Mouse (Mus musculus): ENCODE data around the gene Zmym2. TPM values are rescaled to one million over a fixed set of nuclear protein-coding genes. Genes with fewer than 3 reads are reported as not detected.

Gene Zmym2
- polyA plus RNA-seq, 1 experiment from 2014 or later: 7.6 TPM

DNA sequence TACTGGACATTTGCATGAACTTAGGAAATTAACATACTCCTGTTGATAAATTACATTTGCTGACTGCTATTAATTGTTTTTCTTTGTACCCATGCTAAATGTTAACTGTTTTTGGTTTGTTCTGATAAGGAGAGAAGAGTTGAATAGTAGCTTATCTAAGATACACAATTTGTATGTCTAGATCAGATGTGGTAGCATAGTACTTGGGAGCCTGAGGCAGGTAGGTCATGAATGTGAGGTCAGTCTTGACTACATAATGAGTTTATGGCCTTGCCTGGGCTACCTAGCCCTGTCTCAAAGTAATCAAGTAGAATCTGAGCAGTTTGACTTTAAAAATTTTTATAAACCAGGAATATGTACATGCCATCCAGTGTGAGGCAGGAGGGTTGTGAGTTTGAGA, 67.9 kb downstream of the Zmym2 start:
- H3K4me3 ChIP-seq (ENCODE audit: low read depth, low read length): no peak overlapping the region
- H3K27me3 ChIP-seq (ENCODE audit: control insufficient read depth, insufficient read depth, low read depth, low read length): no peaks in the 10 kb centered on the region
- ATAC-seq (ENCODE audit: low read depth): peak; percentile 43; the same call in 1 of the 2 replicates
- no peak overlapping the region for H3K9ac ChIP-seq (ENCODE audit: low read depth, low read length)
- peaks cover 3% of the 10 kb centered on the region; the same call in 1 of the 2 replicates for H3K4me1 ChIP-seq (ENCODE audit: control insufficient read depth, low read depth, low read length)
- peaks cover 14% of the 10 kb centered on the region; the same call in 1 of the 2 replicates for H3K36me3 ChIP-seq (ENCODE audit: control insufficient read depth, insufficient read depth)
- peak overlapping the region; percentile 14; the same call in 1 of the 2 replicates for H3K27ac ChIP-seq (ENCODE audit: low read length)
- no peaks in the 10 kb centered on the region for H3K9me3 ChIP-seq (replicated peaks; ENCODE audit: control insufficient read depth, low read length)
- no peak overlapping the region for H3K4me2 ChIP-seq (ENCODE audit: low read depth, low read length)

DNA sequence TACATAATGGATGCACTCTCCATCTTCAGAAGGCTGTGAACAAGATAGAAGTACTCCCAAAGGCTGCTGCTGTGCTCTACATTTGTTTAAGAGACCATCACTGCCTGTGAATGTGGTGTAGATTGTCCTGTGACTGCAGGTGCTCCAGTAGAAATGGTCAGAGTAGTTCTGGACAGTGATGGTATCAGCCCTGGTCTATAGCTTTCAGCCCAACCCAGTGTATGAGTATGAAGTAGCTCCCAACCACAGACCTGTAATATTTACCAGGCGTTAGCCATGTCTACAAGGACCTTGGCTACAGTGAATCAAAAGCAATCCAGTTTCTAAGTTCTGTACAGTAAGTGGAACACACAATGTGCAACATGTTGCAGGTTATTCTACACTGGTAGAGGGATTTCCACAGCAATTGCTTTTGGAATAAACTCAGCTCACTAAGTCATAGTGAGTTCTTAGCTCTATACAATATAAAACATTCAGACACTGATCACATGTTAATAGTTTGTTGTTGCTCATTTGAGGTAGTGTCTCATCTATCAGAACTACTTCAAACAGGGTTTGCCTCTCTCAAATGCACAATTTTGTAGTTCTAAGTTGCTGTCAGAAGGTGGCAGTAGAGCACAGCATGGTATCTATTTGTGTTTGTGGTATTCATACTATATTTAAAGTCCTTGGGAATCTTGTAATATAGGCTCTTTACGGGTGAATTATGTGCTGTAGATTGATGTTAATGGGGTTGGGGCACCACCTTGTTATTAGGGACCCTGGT, 77.7 kb downstream of the Zmym2 start:
- no peaks in the 10 kb centered on the region for H3K9me3 ChIP-seq (replicated peaks; ENCODE audit: control insufficient read depth, low read length)
- no peaks in the 10 kb centered on the region for H3K27me3 ChIP-seq (ENCODE audit: control insufficient read depth, insufficient read depth, low read depth, low read length)
- no peak overlapping the region for H3K27ac ChIP-seq (ENCODE audit: low read length)
- 44% methylated on average over 2 of the region's 2 CpGs for WGBS (ENCODE audit: insufficient replicate concordance)
- H3K36me3 ChIP-seq (ENCODE audit: control insufficient read depth, insufficient read depth): no peaks in the 10 kb centered on the region
- H3K4me1 ChIP-seq (ENCODE audit: control insufficient read depth, low read depth, low read length): no peaks in the 10 kb centered on the region
- no peak for ATAC-seq (ENCODE audit: low read depth)
- H3K4me3 ChIP-seq (ENCODE audit: low read depth, low read length): no peak overlapping the region
- no peak overlapping the region for H3K9ac ChIP-seq (ENCODE audit: low read depth, low read length)
- H3K4me2 ChIP-seq (ENCODE audit: low read depth, low read length): no peak overlapping the region

DNA sequence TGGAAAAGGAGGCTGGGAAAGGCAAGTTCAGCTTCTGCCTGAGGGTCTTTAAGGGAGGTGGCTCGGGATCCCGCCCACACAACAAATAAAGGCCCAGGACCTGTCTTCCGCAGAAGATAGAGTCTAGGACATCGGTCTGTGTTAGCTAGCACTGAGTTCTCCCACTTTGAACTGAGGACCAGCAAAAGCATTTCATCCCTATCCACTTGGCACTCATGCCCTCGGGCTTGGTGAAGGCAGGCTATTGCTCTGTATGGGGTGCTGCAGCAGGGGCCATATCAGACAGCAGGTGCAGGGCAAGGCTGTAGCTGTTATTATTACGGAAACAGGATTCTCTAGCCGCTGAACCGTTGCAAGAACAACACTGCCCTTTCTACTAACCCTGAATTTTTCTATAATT, 83.2 kb downstream of the Zmym2 start:
- Histone ChIP-seq H3K9me3 (replicated peaks; ENCODE audit: control insufficient read depth, low read length) (no peaks in the 10 kb centered on the region), H3K36me3 (ENCODE audit: control insufficient read depth, insufficient read depth) (no peaks in the 10 kb centered on the region), H3K27ac (ENCODE audit: low read length) (no peak overlapping the region), H3K4me1 (ENCODE audit: control insufficient read depth, low read depth, low read length) (no peaks in the 10 kb centered on the region), H3K9ac (ENCODE audit: low read depth, low read length) (no peak overlapping the region), H3K4me2 (ENCODE audit: low read depth, low read length) (no peak overlapping the region), H3K4me3 (ENCODE audit: low read depth, low read length) (no peak overlapping the region), H3K27me3 (ENCODE audit: control insufficient read depth, insufficient read depth, low read depth, low read length) (no peaks in the 10 kb centered on the region)
- 67% methylated on average over 8 of the region's 8 CpGs for WGBS (ENCODE audit: insufficient replicate concordance)
- ATAC-seq (ENCODE audit: low read depth): no peak

DNA sequence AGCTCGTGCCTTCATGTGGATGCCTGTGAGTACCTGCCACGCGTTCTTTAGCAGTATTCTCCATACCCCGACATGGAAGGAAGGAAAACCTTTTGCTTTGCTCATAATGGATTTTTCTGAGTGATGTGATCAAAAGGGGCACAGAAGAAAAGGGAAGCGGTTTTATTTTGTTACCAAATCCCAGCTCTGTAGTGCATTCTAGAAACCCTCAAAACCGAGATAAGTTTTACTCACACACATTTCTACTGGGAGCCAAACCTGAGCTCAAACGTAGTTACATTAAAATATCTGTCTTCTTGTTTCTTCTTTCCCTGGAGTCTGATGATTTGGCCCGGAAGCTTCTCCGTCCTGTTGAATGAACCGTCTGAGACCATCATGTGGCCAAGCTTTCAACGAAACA, 83.7 kb downstream of the Zmym2 start:
- H3K36me3 ChIP-seq (ENCODE audit: control insufficient read depth, insufficient read depth): no peaks in the 10 kb centered on the region
- H3K4me1 ChIP-seq (ENCODE audit: control insufficient read depth, low read depth, low read length): no peaks in the 10 kb centered on the region
- no peak overlapping the region for H3K27ac ChIP-seq (ENCODE audit: low read length)
- H3K9me3 ChIP-seq (replicated peaks; ENCODE audit: control insufficient read depth, low read length): no peaks in the 10 kb centered on the region
- H3K27me3 ChIP-seq (ENCODE audit: control insufficient read depth, insufficient read depth, low read depth, low read length): no peaks in the 10 kb centered on the region
- 61% methylated on average over 11 of the region's 11 CpGs for WGBS (ENCODE audit: insufficient replicate concordance)
- H3K9ac ChIP-seq (ENCODE audit: low read depth, low read length): no peak overlapping the region
- H3K4me2 ChIP-seq (ENCODE audit: low read depth, low read length): no peak overlapping the region
- H3K4me3 ChIP-seq (ENCODE audit: low read depth, low read length): no peak overlapping the region
- no peak for ATAC-seq (ENCODE audit: low read depth)

DNA sequence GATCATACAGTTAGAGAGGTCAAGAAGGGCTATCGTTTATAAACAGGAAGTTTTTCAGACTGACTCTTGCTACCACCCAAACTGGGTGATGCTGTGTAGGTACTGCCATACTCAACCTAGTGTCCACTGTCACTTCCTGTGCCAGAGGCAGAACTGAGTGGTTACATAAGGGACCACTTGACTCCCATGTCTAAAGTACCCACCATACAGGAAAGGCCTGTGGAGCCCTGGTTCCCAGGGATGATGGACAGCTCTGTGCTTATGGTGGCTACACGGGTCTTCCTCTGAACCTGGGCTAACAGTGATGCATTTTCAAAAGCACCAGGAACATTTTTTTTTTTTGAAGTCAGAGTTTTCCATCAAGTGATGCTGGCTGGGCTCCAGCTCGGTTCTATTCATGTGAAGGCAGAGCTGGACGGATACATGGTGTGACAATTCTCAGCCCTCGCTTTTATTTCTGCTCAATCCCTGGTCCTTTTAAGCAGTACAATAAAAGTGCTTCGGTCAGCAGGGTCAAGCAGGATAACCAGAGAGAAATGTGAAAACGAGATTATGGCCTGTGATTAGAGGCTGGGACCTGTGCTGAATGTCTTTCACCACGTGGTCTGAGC, 91.7 kb downstream of the Zmym2 start:
- no peaks in the 10 kb centered on the region for H3K4me1 ChIP-seq (ENCODE audit: control insufficient read depth, low read depth, low read length)
- no peak overlapping the region for H3K27ac ChIP-seq (ENCODE audit: low read length)
- H3K4me2 ChIP-seq (ENCODE audit: low read depth, low read length): no peak overlapping the region
- H3K27me3 ChIP-seq (ENCODE audit: control insufficient read depth, insufficient read depth, low read depth, low read length): no peaks in the 10 kb centered on the region
- no peak overlapping the region for H3K4me3 ChIP-seq (ENCODE audit: low read depth, low read length)
- H3K36me3 ChIP-seq (ENCODE audit: control insufficient read depth, insufficient read depth): no peaks in the 10 kb centered on the region
- 46% methylated on average over 8 of the region's 8 CpGs for WGBS (ENCODE audit: insufficient replicate concordance)
- H3K9me3 ChIP-seq (replicated peaks; ENCODE audit: control insufficient read depth, low read length): no peaks in the 10 kb centered on the region
- no peak overlapping the region for H3K9ac ChIP-seq (ENCODE audit: low read depth, low read length)
- no peak for ATAC-seq (ENCODE audit: low read depth)

DNA sequence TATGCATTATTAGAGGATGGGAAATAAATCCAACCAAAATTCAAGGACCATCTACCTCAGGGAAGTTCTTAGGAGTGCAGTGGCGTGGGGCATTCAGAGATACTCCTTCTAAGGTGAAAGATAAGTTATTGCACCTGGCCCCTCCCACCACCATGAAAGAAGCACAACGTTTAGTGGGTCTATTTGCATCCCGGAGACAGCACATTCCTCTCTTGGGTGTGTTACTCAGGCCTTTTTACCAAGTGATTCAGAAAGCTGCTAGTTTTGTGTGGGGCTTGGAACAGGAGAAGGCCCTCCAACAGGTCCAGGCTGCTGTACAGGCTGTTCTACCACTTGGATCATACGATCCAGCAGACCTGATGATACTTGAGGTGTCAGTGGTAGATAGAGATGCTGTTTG, 102.2 kb downstream of the Zmym2 start:
- ATAC-seq (ENCODE audit: low read depth): no peak
- H3K27me3 ChIP-seq (ENCODE audit: control insufficient read depth, insufficient read depth, low read depth, low read length): no peaks in the 10 kb centered on the region

More for the DNA sequence above, 102.2 kb downstream of the Zmym2 start:
- WGBS (ENCODE audit: insufficient replicate concordance): 56% methylated on average over 4 of the region's 4 CpGs
- Histone ChIP-seq H3K36me3 (ENCODE audit: control insufficient read depth, insufficient read depth) (no peaks in the 10 kb centered on the region), H3K27ac (ENCODE audit: low read length) (no peak overlapping the region), H3K4me3 (ENCODE audit: low read depth, low read length) (no peak overlapping the region), H3K4me1 (ENCODE audit: control insufficient read depth, low read depth, low read length) (no peaks in the 10 kb centered on the region), H3K9ac (ENCODE audit: low read depth, low read length) (no peak overlapping the region), H3K9me3 (replicated peaks; ENCODE audit: control insufficient read depth, low read length) (no peaks in the 10 kb centered on the region), H3K4me2 (ENCODE audit: low read depth, low read length) (no peak overlapping the region)

Other genes starting within 250 kb of the Zmym2 start
- 8.4 and 10.7 TPM in 2 replicates for gene Mphosph8, start 218.4 kb upstream of the Zmym2 start, polyA plus RNA-seq (2015; fragmentation: Nextera tagmentation; extraction: Ambion mirVana)
- 9.3 and 10.1 TPM in 2 replicates for gene Pspc1, start 108.3 kb upstream of the Zmym2 start, polyA plus RNA-seq (2015; fragmentation: Nextera tagmentation; extraction: Ambion mirVana)
- 8.6 and 9.1 TPM in 2 replicates for gene Zmym5, start 74.9 kb upstream of the Zmym2 start, polyA plus RNA-seq (2015; fragmentation: Nextera tagmentation; extraction: Ambion mirVana)
- gene Gja3, start 171.4 kb downstream of the Zmym2 start, polyA plus RNA-seq (2015; fragmentation: Nextera tagmentation; extraction: Ambion mirVana): 0.12 and 0.53 TPM in 2 replicates
- gene Gjb2, start 218.0 kb downstream of the Zmym2 start, polyA plus RNA-seq (2015; fragmentation: Nextera tagmentation; extraction: Ambion mirVana): 18.0 and 20.0 TPM in 2 replicates
- not detected in 2 replicates for gene Gm4491, start 229.2 kb downstream of the Zmym2 start, polyA plus RNA-seq (2015; fragmentation: Nextera tagmentation; extraction: Ambion mirVana)
- gene Gjb6, start 247.0 kb downstream of the Zmym2 start, polyA plus RNA-seq (2015; fragmentation: Nextera tagmentation; extraction: Ambion mirVana): not detected in 2 replicates